Mouse (Mus musculus) lung, postnatal 10 days (tissue): ENCODE results near the gene 1810055G02Rik.

Experiments used
- DNase-seq: peaks from one replicate; pipeline ENCODE4 v3.0.0; 2021

1810055G02Rik gene

DNA sequence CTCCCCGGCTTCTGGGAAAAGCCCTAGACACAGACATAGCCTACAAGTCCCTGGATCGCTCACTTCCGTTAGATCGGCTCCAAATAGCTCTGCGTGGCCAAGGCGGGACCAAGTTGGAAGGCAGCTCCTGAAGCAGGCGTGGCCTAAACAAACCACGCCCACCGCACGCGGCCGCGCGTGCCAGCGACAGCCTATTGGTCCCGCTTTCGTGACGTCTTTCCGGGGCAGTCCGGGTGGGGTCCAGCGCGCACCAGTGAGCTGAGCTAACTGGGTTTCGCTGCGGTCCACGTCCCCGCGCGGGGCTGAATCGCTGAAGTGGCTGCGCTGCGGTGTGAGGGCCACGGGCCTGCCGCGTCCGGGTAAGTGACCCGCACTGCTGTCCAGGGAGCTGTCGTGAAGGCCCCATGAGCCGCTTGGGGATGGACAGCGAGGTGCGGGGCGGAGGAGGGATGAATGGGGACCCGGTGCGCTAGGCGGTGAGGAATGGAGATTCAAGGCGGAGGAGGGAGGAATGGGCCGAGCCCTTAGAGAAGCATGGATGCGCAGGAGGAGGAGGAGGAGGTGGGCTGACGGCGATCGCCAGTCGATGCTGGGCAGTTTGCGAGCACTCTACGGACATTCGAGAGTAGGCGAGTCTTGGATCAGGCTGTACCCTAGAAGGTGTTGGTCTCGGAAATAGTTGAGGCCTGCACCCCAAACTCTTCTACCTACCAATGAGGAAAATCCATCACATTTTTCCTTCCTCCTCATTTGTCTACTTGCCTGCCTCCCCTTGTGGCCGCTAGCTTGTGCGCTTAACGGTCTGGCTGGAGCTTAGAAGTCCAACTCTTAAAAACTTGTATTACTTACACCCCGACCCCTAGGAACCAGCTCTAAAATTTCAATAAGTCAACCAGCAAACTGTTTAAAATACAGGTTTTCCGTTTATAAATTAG is at the start of gene 1810055G02Rik:
1810055G02Rik (plus strand) TSS at position 216 of the 935 bp plus-strand sequence.
- DNase-seq: peak; percentile 98

DNA sequence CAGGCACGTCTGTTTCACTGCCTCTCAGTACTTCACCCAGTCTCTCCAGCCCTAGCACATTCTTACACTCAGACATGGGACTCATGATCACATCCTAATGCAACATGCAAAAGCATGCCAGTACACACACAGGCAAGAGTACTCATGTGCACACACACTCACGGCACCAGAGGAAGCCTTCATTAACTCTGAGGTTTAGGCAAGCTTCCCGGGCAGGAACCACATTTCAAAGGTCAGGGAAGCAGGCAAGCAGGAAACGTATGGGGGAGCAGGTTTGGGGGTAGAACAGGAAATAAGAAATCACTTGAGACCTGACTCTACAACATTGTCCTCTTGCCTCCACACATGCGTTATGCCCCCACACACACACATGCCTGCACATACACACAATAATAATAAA is 42.6 kb upstream of the 1810055G02Rik start:
- peak; percentile 59 for DNase-seq

DNA sequence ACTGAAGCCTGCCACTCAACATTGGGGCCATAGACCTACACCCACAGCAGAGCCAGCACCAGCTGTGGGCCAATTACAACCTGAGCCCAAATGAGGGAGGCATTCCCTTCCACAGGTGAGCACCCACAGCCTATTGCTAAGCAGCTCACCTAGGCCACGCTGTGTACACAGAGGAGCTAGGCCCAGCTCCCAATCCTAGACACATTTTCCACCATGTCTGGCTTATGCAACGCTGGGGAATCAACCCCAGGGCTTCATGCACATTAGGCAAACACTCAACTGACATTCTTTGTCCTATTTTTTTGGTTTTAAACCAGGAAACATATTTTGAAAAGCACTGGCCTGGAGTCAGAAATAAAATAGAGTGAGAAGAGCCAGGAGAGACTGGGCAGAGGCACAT is 41.5 kb upstream of the 1810055G02Rik start:
- DNase-seq: no peak

DNA sequence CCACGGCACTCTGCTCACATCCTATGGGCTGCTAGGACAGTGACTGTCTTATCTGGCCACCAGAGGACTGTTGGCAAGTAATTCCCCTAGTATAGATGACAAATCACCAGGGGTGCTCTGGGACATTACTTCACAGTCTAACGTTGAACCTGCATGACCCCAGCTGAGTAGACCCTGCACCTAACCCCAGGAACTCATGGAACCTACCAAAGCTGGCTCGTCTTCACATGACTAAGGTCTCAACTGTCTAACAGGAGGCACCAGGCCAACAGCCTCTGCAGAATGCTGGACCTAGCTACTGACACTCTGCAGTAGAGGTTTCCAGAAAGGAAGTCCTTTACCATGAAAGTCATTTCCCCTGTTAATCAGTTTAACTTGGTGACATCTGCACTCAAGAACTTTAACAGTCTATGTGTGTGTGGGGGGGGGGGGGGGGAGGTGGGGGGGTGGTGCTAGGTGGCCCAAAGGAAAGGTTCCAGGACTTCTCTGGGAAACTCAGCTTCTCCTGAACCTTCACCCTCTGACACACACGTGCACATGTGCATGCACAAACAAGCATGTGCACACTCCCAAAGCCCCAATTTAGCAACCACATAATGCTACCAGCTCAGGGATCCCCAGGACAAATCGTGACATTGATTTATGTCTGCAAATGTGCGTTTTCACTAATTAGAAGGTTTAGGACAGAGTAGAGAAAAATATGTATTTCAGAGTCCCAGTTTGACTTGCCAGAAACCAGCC is 40.8 kb upstream of the 1810055G02Rik start:
- DNase-seq: no peak

DNA sequence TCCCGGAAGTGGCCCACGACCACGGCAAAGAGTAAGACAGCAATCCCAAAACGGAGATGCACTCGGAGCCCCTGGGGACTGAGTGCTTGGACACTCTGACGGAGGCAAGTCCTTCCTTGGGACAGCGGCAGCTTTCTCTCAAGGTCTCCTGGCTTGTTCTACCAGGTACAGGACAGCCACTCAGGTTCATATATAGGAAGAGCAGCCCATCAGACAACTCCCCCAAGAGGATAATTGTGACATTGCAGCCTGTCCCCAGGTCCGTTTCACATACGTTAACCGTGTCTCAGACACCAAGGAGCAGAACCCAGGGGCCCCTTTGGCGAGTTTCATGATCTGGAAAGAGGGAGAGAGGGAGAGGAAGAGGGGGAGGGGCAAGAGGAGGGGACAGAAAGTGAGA is 40.1 kb upstream of the 1810055G02Rik start:
- no peak for DNase-seq

- no peak for DNase-seq
Measured at GRCm38 (mm10) chr19:3668551-3668950, 39.5 kb upstream of the 1810055G02Rik start.

GRCm38 (mm10) chr19:3669100-3669499 is 39.0 kb upstream of the 1810055G02Rik start:
- DNase-seq: peak; percentile 80

- DNase-seq: no peak
Measured at GRCm38 (mm10) chr19:3673149-3673548, 34.9 kb upstream of the 1810055G02Rik start.

- peak; percentile 52 for DNase-seq
Measured at GRCm38 (mm10) chr19:3674122-3674855, 33.8 kb upstream of the 1810055G02Rik start.

- DNase-seq: peak; percentile 58
Measured at GRCm38 (mm10) chr19:3680732-3681131, 27.4 kb upstream of the 1810055G02Rik start.

- DNase-seq: peak; percentile 91
Measured at GRCm38 (mm10) chr19:3681310-3681934, 26.7 kb upstream of the 1810055G02Rik start.

GRCm38 (mm10) chr19:3684414-3684813 is 23.7 kb upstream of the 1810055G02Rik start:
- no peak for DNase-seq

- DNase-seq: peak; percentile 49
Measured at GRCm38 (mm10) chr19:3684957-3685580, 23.0 kb upstream of the 1810055G02Rik start.

- peak; percentile 61 for DNase-seq
Measured at GRCm38 (mm10) chr19:3685611-3686214, 22.4 kb upstream of the 1810055G02Rik start.

- DNase-seq: peak; percentile 72
Measured at GRCm38 (mm10) chr19:3686215-3686894, 21.7 kb upstream of the 1810055G02Rik start, which contains the start of gene Lrp5. Gene Lrp5 (minus strand): TSS chr19:3686564.

- DNase-seq: peak; percentile 34
Measured at GRCm38 (mm10) chr19:3687676-3688171, 20.4 kb upstream of the 1810055G02Rik start.

GRCm38 (mm10) chr19:3691337-3691736 is 16.8 kb upstream of the 1810055G02Rik start:
- no peak for DNase-seq

DNA sequence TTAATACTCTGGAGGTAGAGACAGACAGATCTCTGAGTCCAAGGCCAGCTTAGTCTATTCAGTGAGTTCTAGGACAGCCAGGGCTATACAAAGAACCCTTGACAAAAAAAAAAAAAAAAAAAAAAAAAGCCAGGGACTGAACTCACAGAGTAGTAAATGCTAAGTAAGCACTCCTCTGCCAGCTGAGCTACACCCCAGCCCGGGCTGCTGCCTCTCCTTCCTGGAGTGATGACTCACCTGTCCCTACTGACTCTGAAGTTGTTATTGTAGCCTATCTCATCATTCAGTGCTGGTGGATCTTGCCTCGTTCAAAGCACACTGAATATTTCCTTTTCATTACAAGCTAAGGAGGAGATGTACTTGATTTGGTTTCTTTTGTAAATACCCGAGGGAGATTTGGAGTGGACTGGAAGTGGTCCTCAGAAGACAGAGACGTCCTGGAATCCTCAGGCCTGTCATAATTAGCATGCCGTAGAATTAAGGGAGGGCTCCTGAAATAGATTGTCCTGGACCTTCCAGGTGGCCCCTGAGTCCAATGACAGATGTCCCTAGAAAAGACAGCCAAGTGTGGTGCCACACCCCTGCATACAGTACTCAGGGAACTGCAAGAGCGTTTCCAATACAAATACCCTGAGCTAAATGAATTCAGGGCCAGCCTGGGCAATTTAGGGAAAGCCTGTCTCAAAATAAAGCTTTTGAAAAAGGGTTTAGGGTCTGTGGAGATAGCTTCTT is 15.5 kb upstream of the 1810055G02Rik start:
- no peak for DNase-seq

DNA sequence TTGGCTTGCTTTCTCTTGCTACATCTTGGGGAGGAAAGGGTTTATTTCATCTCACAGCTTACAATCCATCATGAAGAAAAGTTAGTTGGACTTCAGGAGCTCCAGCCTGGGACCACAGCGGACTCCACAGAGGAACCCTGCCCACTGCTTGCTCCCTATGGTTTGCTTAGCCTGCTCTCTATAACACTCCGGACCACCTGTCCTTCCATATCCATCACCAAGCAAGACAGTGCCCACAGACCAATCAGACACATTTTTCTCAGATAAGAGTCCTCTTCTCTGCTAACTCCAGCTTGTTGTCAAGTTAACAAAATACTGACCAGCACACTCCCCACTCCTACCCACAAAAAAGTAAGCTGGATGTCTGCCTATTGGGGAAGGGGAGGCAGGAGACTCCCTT is 13.6 kb upstream of the 1810055G02Rik start:
- no peak for DNase-seq

GRCm38 (mm10) chr19:3695006-3695405 is 13.1 kb upstream of the 1810055G02Rik start:
- no peak for DNase-seq
